Mouse (Mus musculus) adrenal gland, adult 8-10 months (tissue): ENCODE results near the gene Sdr39u1. TPM values are rescaled to one million over a fixed set of nuclear protein-coding genes. Genes with fewer than 3 reads are reported as not detected.

ENCODE experiments used
- DNase-seq: peaks from one replicate; pipeline ENCODE4 v3.0.0; 2022
- total RNA-seq, 4 experiments: library from RNA; stranded (reverse); gene quantifications; 2 replicates each; pipeline ENCODE4 v1.2.4; 2022

Sdr39u1 gene
- 10 to 100 TPM; 65.6 to 78.4 (median 73.2) TPM for total RNA-seq

DNA sequence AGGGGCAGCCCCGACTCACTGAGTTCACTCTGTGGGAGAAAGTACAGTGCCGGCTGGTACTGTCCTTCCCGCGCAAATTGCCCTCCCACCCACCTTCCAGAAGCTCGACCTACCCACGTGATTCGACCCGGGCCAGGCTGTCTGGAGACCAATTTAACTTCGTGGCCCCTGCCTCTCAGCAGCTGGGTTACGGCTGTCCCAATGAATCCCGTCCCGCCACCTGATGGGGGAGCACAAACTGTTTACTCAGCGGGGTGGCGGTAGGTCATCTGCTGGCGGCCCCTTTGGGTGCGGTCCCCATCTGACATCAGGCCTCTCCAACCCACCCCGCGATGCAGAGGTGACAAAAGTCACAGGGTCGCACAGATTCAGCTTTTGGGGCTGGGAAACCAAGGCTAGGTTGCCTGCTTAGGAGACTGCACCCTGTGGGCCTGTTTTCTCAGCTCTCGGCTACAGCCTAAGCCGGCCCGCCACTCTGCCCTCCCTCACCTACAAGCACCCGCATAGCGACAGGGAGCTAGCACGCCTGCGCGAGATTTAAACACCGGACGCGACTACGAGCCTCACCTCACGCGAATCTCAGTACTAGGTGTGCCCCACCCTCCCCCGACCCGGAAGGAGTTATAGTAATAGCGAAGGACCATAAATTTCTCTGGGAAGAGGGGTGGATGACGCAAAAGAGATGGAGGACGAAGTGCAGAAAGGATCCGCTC, at the start of gene Sdr39u1:
Gene Sdr39u1 (minus strand): TSS at position 593 of the 713 bp plus-strand sequence.
- peak; percentile 86 for DNase-seq

DNA sequence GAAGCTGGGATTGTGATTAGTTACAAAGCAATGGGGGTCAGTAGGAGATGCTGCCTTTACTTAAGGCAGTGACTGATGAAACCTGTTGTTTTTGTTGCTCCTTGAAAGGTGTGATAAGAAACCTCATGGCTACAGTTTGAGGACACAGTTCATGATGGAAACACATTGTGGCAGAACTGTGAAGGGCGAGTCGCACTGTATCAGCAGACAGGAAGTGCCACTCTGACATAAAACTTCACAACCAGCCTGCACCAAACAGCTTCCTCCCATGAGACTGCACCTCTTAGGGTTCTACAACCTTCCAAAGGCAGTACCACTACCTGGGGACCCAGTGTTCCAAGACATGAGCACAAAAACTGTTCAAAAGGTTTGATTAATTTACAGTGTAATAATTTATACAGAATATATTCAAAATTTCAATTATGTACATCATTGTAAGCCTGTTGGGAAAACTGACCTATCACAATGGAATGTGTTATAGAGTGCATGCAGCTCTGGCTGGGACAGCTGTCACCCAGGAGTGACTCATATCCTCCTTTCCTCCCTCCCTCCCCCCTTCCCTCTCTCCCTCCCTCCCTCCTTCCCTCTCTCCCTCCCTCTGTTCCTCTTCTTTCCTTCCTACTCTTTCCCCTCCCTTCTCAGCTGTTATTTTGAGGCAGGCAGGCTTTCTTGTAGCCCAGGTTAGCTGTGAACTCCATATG, 46.3 kb upstream of the Sdr39u1 start:
- no peak for DNase-seq

DNA sequence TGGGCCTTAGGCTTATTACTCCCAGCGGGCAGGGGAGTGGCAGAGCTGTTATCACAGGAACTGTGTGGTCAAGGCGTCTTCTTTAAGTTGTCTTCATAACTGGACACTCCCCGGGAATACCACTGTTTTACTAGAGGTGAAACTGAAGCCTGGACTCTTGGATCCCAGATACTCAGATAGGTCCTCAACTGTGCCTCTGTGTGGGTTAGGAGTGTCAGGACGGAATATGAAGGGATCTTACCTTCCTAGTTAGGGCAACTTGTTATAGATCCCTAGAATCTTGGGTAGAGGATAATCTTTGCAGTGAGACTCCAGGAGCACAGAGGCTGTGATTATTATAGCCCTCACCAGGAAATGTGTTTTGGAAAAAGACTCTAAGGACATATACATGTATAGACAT, 44.5 kb upstream of the Sdr39u1 start, which contains the start of gene Cma1:
Gene Cma1 (minus strand): TSS at position 101 of the 400 bp plus-strand sequence.
- no peak for DNase-seq

DNA sequence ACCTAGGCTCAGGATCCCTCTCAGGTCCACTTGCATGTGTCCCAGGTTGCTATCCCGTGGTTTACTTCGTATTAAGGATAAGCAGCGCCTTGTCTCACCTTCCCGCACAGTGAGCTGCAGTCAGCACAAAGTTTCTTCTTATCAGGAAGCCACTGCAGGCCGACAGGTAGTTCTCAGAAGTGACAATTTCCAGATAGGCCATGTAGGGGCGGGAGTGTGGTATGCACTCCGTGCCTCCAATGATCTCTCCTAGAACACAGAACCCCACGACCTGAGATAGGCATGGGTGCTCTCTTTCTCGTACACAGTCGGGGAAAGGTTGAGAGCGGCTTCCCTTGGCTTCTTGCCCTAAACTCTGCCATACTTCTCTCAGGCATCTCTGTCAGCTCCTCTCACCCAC, 43.5 kb upstream of the Sdr39u1 start:
- no peak for DNase-seq

DNA sequence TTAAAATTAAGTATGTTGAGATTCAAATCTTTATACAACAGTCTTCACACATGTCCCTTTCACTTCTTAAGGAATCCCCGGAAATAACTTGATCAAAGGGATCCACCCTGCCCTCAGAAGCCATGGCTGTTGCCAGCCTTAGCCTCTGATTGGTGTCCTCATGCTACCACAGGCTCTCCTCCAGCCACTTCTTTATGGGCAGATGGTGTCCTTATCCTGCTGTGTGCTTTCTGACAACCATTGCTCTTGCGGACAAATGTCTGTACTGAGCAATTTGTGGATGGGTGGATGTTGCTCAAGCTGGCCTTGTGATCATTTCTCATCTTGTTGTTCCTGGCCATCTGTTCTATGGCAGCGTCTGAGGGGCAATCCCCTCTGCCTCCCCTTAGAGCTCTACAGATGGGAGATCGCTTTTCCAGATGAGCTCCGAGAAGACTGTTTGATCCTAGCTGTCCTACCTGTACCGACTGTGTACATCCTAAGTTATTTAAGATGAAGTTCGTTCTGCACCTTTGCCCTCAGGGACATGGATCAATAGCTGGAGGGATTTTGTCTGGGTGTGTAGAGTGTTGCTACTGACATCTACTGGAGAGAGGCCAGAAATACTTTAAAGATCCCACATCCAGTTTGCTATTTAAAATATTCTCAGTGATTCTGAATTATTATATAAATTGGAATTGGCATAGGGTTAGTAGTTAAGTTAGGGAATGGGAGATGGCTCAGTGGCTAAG, 40.1 kb upstream of the Sdr39u1 start:
- DNase-seq: no peak

DNA sequence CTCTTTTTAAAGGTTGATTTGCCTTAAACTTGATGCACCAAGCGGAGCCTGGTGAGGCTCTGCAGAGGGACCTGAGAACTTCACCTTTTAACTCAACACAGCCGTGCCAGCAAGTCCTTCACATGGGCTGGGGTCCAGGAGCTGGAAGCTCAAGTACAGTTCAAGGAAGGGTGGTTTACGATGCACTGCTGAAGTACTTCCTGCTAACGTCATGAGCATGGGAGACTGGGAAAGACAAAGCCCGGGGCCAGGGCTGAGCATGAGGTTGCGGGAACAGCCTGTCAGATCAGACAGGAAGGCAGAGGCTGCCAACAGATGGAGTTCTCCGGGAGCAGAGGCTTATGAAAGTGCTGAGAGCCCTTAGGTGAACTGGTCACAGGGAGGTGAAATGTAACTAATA, 33.5 kb upstream of the Sdr39u1 start:
- peak; percentile 2 for DNase-seq

DNA sequence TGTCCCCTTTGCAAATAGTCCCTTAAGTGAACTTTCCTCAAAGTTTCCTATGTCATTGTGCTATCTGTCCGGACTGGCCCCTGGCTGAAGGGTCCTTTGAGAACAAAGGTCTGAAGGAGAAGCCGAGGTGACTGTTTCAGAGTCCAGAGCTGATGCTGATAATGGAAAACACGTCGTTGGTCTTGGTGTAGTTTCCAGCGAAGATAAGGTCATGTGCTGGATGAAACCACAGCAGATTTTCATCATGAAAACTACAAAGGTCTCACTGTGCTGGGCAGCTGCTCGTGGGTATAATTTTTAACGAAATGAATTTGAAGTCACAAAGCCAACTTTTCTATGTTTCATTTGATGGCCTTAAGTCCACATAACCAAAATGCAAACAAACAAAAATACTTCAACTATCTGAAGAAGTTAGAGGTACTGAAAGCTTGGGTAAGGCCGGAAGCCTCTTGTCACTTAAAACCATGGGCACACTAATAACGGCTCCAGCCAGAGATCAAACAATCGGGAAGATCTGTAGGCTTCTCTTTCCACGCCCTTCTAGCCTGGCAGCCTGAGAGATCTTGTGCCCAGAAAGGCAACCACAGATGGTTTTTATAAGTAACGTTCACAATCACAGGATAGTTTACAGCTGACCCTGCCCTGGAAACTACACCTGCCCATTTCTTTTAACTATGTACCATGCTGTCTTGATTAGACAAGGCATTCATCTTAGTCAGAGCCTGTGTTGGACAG, 29.3 kb upstream of the Sdr39u1 start:
- no peak for DNase-seq

DNA sequence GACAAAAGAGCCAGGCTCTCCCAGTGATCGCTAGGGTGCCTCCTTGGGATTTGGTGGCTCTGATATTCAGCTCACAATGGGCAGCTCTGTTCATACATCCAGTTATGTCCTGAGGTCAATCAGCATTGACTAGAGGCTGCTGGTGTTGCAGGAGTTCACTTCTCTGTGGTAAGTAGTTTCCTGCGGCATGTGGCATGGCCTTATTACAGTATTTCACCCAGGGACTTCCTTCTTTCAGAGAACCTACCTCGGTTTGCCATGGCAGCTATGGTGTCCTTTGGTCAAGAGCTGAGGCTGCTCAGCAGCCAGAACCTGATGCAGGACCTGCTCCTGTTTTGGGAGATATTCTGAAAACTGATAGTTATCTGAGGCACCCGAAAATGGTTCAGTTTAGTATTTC, 26.8 kb upstream of the Sdr39u1 start:
- no peak for DNase-seq

DNA sequence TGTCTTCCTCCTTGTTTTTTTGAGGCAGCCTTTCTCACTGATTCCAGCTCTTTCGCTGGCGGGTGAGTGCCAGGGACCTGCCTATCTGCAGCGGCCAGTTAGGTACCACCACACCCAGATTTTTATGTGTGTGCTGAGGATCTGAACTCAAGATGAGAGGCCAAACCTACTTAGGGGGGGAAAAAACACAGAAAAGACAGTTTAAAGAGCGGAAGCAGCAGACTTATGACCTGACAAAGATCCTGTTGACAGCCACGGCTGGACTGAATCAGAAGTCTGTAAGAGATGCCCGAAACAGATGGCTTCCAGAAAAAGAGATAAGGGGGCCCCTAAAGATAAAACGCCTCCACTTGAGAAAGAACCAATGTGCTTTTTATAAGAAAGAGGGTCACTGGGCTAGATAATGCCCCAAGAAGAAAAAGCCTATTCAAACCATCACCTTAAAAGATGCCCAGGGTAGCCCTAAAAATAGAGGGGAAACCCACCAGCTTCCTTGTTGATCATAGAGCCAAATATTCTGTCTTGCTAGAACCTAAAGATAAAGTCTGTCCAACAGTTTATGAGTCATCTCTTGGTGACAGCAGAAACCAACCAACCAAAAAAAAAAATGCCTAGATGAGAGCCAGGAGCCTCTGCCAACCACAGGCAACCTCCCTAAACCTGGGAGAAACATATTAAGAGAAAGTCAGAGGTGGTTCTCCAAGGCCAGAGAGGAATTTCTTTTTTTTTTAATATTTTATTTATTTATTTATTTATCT, 22.6 kb upstream of the Sdr39u1 start:
- DNase-seq: no peak

DNA sequence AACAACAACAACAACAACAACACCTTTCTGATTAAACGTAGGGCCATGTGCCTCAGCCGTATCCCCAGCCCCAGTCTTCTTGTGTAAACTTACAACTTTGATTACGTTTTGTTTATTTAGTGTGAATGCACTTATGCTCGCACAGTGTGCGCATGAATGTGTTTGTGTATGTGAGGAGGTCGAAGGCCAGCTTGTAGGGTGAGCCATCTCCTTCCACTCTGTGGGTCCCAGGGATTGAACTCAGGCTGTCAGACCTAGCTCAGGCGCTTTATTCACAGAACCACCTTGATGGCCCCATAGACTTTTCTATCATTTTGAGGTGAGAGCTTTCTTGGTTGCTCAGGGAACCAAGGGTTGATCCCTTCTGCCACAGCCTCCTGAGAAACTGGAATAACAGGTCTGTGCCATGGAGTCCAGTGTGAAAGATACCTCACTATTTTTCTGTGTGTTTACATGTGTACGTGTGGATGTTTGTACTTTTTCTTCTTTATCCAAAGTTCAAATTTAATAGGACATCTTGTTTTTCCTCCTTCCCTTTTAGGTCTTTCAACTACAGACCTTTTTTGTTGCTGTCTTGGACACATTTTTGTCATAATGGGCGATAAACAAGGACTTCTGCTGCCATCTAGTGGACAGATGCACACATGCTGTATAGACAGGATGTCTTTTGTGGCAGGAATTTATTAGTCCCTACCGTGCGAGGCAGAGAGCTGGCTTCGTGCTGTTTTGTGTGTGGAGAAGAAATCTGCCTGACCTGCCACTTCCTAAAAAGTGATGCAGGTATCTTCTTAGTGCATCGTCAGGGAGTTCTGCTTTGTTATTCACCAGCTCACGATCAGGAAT, 18.4 kb upstream of the Sdr39u1 start:
- peak; percentile 38 for DNase-seq

DNA sequence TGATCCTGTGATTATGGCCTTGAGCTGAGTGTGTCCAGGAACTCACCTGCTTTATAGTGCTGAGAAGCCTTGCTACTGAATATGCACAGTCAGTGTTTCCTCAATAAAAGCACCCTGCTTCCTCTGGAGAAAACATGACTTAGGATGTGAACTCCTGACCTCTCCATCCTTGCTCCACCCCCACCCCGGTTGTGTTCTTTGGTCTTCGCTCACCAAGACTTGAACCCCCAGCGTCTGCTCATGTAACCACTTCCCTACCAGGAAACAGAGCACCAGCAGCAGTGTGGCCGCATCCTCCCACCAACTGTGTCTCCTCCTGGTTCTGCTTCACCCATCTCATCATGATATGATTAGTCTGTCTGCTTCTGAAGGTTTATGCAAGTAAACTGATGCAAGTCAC, 13.3 kb upstream of the Sdr39u1 start:
- no peak for DNase-seq

DNA sequence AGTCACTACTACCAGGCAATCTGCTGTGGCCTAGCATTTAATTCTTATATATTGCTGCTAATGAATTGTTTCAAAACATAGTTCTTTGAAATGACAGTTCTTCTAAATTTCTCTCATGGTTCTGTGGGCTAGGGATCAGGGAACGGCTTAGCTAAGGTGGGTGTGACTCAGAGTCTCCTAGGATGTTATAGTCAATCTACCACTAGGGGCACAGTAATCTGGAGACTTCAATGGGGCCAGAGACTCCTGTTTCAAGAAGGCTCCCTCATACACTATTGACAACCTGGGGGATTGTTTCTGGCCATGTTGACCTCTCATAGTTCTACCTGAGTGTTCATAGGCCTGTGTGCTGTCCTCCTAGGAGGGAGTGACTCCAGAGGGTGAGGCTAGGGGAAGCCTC, 5.4 kb upstream of the Sdr39u1 start:
- DNase-seq: no peak

DNA sequence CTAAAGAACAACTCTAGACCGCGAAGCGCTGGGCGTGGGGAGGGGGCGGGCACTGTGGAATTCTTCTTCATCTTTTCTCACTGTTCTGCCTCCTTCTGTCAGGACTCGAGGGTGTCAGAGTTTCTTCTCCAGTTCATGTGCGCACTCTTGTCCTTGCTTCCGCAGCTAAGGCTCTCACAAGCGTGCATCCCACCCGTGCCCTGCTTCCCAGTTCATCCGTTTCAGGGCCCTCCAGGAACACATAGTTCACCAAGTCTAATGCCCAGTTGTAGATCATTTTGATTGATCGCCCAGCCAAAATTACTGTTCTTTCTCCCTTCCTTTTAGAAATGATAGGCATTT, 292 bp upstream of the Sdr39u1 start:
- DNase-seq: no peak

DNA sequence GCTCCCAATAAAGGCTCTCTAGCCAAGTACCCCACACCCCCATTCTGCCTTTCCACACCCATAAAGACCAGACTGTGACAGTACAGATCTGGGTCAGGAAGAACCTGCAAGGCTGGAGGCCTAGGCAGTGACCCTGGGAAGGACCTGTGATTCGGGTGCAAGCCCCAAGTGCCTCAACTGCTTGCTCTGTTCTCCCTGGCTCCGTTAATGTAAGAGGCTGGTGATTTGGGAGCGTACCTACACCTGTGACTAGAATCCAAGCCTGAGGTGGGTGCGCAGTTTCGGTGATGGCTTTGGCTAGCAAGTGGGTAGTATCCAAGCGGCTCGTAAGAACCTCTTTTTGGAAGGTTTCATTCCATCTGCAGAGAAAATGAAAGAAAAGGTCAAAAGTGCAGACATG, 1.1 kb downstream of the Sdr39u1 start:
- DNase-seq: no peak

DNA sequence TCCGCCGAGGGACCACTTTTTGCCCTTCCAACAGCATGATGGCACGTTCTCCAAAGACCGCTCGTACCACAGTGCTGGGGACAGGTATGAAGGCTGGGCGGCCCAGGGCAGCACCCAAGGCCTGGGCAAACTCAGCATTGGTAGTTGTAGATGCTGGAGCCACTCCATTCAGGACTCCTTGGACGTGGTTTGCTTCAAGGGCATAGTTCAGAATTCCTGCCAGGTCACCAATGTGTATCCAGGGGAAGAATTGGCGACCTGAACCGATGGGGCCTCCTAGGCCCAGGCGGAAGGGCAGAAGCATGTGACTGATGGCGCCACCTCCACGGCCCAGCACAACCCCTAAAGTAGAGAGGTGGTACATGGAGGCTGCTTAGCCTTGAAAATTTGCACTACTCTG, 2.4 kb downstream of the Sdr39u1 start:
- no peak for DNase-seq

DNA sequence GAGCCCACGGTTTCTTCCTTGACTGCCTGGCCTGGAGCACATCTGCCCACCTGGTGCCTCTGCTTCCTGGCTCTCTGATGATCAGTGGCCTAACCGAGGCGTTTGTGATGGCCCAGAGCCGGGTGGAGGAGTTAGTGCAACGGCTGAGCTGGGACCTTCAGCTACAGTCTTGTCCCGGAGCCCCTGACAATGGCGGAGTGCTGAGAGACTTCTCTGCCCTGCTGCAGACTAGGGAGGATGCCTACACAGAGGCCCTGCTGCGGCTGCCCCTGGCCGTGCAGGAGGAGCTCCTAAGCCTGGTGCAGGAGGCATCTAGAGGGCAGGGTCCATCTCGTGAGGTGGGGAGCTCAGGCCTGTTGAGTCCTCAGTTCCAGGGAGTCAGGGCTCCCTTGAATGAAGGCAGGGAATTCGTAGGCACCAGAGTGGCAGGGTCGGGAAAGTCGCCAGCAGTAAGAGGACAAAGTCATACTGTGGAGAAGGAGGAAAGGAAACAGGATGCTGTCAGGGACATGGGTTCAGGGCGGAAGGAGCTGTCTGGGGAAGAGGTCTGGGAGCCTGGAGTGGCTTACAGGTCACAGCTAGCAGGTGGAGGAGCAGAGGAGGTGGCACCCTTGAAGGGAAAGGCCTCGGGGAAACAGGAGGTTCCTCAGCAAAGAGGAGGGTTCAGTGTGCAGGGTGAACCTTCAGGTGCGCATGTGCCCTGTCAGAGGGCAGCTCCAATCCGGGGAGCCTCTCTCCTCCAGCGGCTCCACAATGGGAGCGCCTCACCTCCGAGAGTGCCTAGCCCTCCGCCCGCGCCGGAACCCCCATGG, 13.3 kb downstream of the Sdr39u1 start:
- no peak for DNase-seq

DNA sequence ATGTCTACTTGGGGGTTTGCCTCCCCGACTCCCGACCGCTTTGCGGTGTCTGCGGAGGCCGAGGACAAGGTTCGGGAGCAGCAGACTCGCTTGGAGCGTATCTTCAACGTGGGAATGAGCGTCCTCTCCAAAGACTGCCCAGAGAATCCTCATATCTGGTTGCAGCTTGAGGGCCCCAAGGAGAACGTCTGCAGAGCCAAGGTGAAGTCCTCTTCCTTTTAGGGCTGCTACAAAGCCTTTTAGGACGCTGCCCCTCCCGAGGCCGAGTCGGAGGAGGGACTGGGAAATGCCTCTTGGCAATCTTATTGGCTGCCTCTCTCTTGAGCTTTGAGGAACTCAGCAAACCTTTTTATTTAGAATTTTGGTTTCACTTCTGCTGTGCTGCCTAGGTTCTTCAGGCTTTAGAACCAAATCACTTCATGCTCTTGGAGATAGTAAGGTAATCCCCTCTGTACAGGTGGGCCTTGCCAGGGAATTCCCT, 14.3 kb downstream of the Sdr39u1 start:
- no peak for DNase-seq

DNA sequence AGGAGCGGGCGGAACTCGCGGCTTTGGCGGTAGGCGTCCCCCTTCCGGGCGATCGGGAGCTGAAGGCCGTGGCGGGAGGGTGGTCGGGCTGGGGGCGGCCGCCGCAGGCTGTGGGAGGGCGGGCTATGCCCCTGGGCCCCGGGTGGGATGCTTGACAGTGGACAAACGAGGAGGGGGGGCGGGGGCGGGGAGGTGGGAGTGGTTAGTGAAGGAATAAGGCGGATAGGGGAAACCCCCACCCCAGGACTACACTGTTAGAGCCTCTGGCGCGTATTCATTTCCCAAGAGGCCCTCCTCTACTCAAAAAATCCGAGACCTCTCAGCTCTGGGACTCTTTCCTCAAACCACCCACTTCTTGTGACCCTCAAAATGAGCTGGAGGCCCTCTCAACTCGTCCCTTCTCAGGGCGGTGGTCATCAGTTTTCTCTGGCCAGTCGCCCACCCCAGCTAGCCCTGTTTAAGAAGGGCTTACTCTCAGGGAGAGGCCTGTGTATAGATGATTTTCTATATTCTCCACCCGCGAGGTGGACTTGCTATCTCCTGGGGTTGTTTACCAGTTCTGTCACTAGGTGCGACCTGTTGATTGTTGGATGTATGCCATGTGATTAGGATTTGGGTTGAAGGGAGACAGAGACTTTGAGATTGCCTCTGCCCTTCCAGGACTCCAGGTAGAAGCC, 14.8 kb downstream of the Sdr39u1 start:
- no peak for DNase-seq

DNA sequence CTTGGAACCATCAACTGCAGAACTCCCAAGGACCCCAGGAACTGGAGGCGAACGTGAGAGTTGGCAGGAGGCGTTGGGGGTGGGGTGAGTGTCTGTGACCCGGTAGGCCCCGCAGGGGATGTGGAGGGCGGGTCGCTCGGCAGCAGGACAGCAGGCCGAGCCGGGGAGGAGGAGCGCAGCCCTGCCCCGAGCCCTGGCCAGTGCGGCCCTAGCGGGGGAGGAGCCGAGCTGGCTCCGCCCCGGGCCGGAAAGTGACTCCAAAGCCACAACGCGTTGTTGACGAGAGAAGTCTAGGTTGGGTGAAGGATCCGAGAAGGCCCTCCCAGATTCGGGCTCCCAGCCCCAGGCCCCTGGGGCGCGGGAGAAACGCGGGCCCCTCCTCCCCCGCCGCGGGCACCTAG, 15.4 kb downstream of the Sdr39u1 start, which contains the start of gene Khnyn:
Gene Khnyn (plus strand): TSS at position 235 of the 401 bp plus-strand sequence.
- peak; percentile 90 for DNase-seq
